Mouse (Mus musculus) central nervous system, embryonic 11.5 days (tissue): ENCODE results near the gene Rnf10. TPM values are rescaled to one million over a fixed set of nuclear protein-coding genes. Genes with fewer than 3 reads are reported as not detected.

ENCODE experiments used
- polyA plus RNA-seq: library from polyadenylated mRNA; depleted of rRNA; stranded (reverse); fragments of >200 nt; gene quantifications from 2 replicates; pipeline ENCODE4 v1.2.3, GENCODE M21; 2012; rRNA removed

The Rnf10 gene
- polyA plus RNA-seq: 162 and 230 TPM in 2 replicates

GRCm38 (mm10) chr5:115272812-115273548 lies at the start of gene Rnf10:
TSS of gene Rnf10 (minus strand) at chr5:115272898.

GRCm38 (mm10) chr5:115300792-115301614 lies 28.3 kb upstream of the Rnf10 start, which contains the start of gene Dynll1:
TSS of gene Dynll1 (minus strand) at chr5:115300999.

GRCm38 (mm10) chr5:115279226-115280049 lies 6.7 kb upstream of the Rnf10 start, which contains the start of gene Coq5:
TSS of gene Coq5 (plus strand) at chr5:115279666.

GRCm38 (mm10) chr5:115235786-115236263 lies 36.9 kb downstream of the Rnf10 start, which contains the start of gene Pop5:
TSS of gene Pop5 (plus strand) at chr5:115235836.

GRCm38 (mm10) chr5:115193669-115194625 lies 78.8 kb downstream of the Rnf10 start, which contains the start of gene Cabp1:
TSS of gene Cabp1 (minus strand) at chr5:115194381.

Other genes with a start within 250 kb of the Rnf10 start
- 0.62 TPM in 1 of 2 replicates, not detected in the other for gene Gm10401, start 174.6 kb downstream of the Rnf10 start, polyA plus RNA-seq
- gene Acads, start 153.6 kb downstream of the Rnf10 start, polyA plus RNA-seq: 35.8 and 47.9 TPM in 2 replicates
- 57.8 and 68.3 TPM in 2 replicates for gene Unc119b, start 137.9 kb downstream of the Rnf10 start, polyA plus RNA-seq
- gene Mlec, start 114.7 kb downstream of the Rnf10 start, polyA plus RNA-seq: 140 and 222 TPM in 2 replicates
- 10.5 and 12.7 TPM in 2 replicates for gene Cabp1, start 78.5 kb downstream of the Rnf10 start, polyA plus RNA-seq
- gene Pop5, start 37.1 kb downstream of the Rnf10 start, polyA plus RNA-seq: 50.2 and 81.4 TPM in 2 replicates
- 21.4 and 25.2 TPM in 2 replicates for gene Coq5, start 6.8 kb upstream of the Rnf10 start, polyA plus RNA-seq
- gene Dynll1, start 28.1 kb upstream of the Rnf10 start, polyA plus RNA-seq: 765 and 1,078 TPM in 2 replicates
- gene Srsf9, start 54.3 kb upstream of the Rnf10 start, polyA plus RNA-seq: 179 and 226 TPM in 2 replicates
- 21.5 and 27.9 TPM in 2 replicates for gene Gatc, start 68.3 kb upstream of the Rnf10 start, polyA plus RNA-seq
- gene Triap1, start 68.3 kb upstream of the Rnf10 start, polyA plus RNA-seq: 31.4 and 31.6 TPM in 2 replicates
- gene Cox6a1, start 76.1 kb upstream of the Rnf10 start, polyA plus RNA-seq: 811 and 1,449 TPM in 2 replicates
- gene Msi1, start 156.7 kb upstream of the Rnf10 start, polyA plus RNA-seq: 280 and 494 TPM in 2 replicates
- not detected in 2 replicates for gene Pla2g1b, start 193.4 kb upstream of the Rnf10 start, polyA plus RNA-seq
- gene Sirt4, start 211.8 kb upstream of the Rnf10 start, polyA plus RNA-seq: 41.7 and 58.3 TPM in 2 replicates
- gene Pxn, start 233.8 kb upstream of the Rnf10 start, polyA plus RNA-seq: 35.1 and 46.8 TPM in 2 replicates